Mouse (Mus musculus): ENCODE data around the gene Gm42957. TPM values are rescaled to one million over a fixed set of nuclear protein-coding genes. Genes with fewer than 3 reads are reported as not detected.
A peak's percentile ranks its signal among the peaks of the same experiment; 100 is the strongest.

Gene Gm42957
- total and polyA plus RNA-seq, 3 experiments: 0.08 to 0.11 TPM; not detected in 1

GRCm38 (mm10) chr3:96696766-96697732, 61.8 kb downstream of the Gm42957 start:
- TF ChIP-seq MXI1 (IDR thresholded peaks at IDR 0.05; ENCODE audit: low read depth, low read length) (peak; percentile 62; the same call in 1 of the 2 replicates), NRF1 (IDR thresholded peaks at IDR 0.05; ENCODE audit: low read depth, low read length) (peak; percentile 65), E2F4 (IDR thresholded peaks at IDR 0.05; ENCODE audit: insufficient replicate concordance, low read depth, low read length) (no peak), MAX (IDR thresholded peaks at IDR 0.05; ENCODE audit: low read length) (peak; percentile 12; the same call in 1 of the 2 replicates), SMC3 (IDR thresholded peaks at IDR 0.05; ENCODE audit: low read depth, low read length) (no peak), ZKSCAN1 (IDR thresholded peaks at IDR 0.05; ENCODE audit: borderline replicate concordance, low read depth, low read length) (no peak), ELF1 (IDR thresholded peaks at IDR 0.05; ENCODE audit: low read depth, low read length) (peak; percentile 61), MAFK (IDR thresholded peaks at IDR 0.05; ENCODE audit: insufficient replicate concordance, low read length) (no peak), RAD21 (IDR thresholded peaks at IDR 0.05; ENCODE audit: low read depth, low read length) (no peak), ZC3H11A (IDR thresholded peaks at IDR 0.05; ENCODE audit: low read depth, low read length) (no peak), HCFC1 (IDR thresholded peaks at IDR 0.05; ENCODE audit: low read depth, low read length) (peak; percentile 35), POLR2A (IDR thresholded peaks at IDR 0.05; ENCODE audit: low read depth, low read length) (peak; percentile 69), TCF12 (IDR thresholded peaks at IDR 0.05; ENCODE audit: low read depth, low read length) (peak; percentile 72), JUN (IDR thresholded peaks at IDR 0.05; ENCODE audit: insufficient read depth, low read depth, low read length) (no peak), CHD2 (IDR thresholded peaks at IDR 0.05; ENCODE audit: low read length) (peak; percentile 71), SIN3A (IDR thresholded peaks at IDR 0.05; ENCODE audit: low read length) (peak; percentile 84; the same call in 1 of the 2 replicates), ZMIZ1 (IDR thresholded peaks at IDR 0.05; ENCODE audit: low read depth, low read length) (no peak), MYC (IDR thresholded peaks at IDR 0.05; ENCODE audit: low read depth, low read length) (no peak), MAZ (IDR thresholded peaks at IDR 0.05; ENCODE audit: low read depth, low read length) (0 out of 2 replicates have a peak, but pooled peaks have one; percentile 14)
- no peaks in the 10 kb centered on the region for H3K27me3 ChIP-seq (replicated peaks)
- peak overlapping the region; percentile 60 for H3K4me2 ChIP-seq (ENCODE audit: insufficient read depth, low read depth, poor library complexity, severe bottlenecking)
- H3K9me3 ChIP-seq (replicated peaks; ENCODE audit: low read length): no peaks in the 10 kb centered on the region
- H3K27ac ChIP-seq (ENCODE audit: insufficient read depth, low read depth): peak overlapping the region; percentile 73
- dilution Hi-C loops (cut with MboI; ENCODE audit: extremely low pct_ligation_motif_present, extremely low pct_unique_long_range_greater_than_20kb, low sequenced_read_pairs) (no loop called here), in situ Hi-C loops (cut with MboI; ENCODE audit: low pct_ligation_motif_present, low pct_unique_long_range_greater_than_20kb, low sequenced_read_pairs) (no loop called here)
- H3K4me1 ChIP-seq (ENCODE audit: control insufficient read depth in 1 of 2, insufficient read depth in 2 of 2): peaks cover 5 to 40% of the 10 kb centered on the region in 2 experiments; a peak in 3 of 4 replicates
- peak overlapping the region; percentile 65 to 97 (median 91) for H3K4me3 ChIP-seq (replicated peaks in 1 of 3; ENCODE audit: low read depth in 2 of 3, low read length in 2 of 3, poor library complexity in 1 of 3)
- H3K79me2 ChIP-seq (replicated peaks; ENCODE audit: control insufficient read depth, extremely low read depth, insufficient read depth, poor library complexity, severe bottlenecking): peaks cover 4% of the 10 kb centered on the region
- H3K9ac ChIP-seq (ENCODE audit: insufficient read depth, low read depth): peak overlapping the region; percentile 79
- DNase-seq (ENCODE audit: extremely low read depth): peak; percentile 86
- H3K36me3 ChIP-seq (replicated peaks in 1 of 2; ENCODE audit: control insufficient read depth in 1 of 2, insufficient read depth in 1 of 2, low read length in 1 of 2): peaks cover 18 to 33% of the 10 kb centered on the region in 2 experiments
